Mouse (Mus musculus) erythroblast, embryonic 14.5 days (primary cell): Measurements from ENCODE around the gene Zkscan8.

ENCODE experiments used
- GATA1 ChIP-seq: IDR thresholded peaks from 2 replicates; pipeline ENCODE4 v1.6.1; 2012; ENCODE audit warnings: low read length, inconsistent platforms, mixed read lengths
- TAL1 ChIP-seq: IDR thresholded peaks from 3 replicates; pipeline ENCODE4 v1.6.1; 2012; ENCODE audit warnings: low read length, inconsistent platforms, mixed read lengths

- TF ChIP-seq GATA1 = no peak
- no peak for TF ChIP-seq TAL1
Observed at GRCm38 (mm10) chr13:21550416-21551110, 19.6 kb upstream of the Zkscan8 start.
